Mouse (Mus musculus) left cerebral cortex, postnatal 10 days (tissue): ENCODE measurements around the gene Ppp1r18. TPM values are rescaled to one million over a fixed set of nuclear protein-coding genes. Genes with fewer than 3 reads are reported as not detected.

Experiments
- DNase-seq, 2 experiments: peaks; one replicate each; pipeline ENCODE4 v3.0.0; 2021 to 2022; ENCODE audit warnings: low spot score in 2 of 2, mixed read lengths in 1 of 2; ENCODE audit errors: extremely low spot score in 1 of 2
- intact Hi-C: fragments of 180-260 bp; cut with DNase I; formaldehyde crosslinking; loops from one replicate; pipeline ENCODE4 v1.15.1; 2025
- total RNA-seq, 2 experiments: library from RNA; stranded (reverse); gene quantifications; 2 replicates each; pipeline ENCODE4 v1.2.3; 2021

The Ppp1r18 gene
- total RNA-seq, 2 experiments from 2014 or later: 20.6 to 23.6 TPM

DNA sequence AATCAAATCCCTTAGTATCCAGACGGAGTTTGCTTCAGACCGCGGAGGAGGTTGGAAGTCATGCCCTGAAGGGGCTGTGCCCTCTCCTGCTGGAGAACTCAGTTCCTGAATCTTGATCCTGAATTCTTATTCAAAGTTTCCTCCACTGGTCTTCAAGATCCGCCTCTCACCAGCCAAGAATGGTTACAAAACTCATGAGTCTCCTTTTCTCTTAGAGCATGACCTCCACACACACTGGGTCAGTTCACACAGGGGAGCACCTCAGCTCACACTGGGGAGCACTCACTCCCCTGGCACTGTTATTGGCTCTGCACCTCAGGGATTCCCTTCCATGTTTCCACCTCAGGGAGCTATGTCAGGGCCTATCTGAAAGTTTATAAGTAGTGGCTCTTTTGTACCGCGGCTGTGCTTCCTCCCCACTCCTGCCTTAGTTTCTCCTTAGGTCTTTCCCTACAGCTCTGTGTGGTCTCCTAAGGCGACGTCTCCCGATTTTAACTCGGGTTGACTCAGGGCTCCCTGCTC, 500 bp upstream of the Ppp1r18 start:
- intact Hi-C loops: no loop called here

DNA sequence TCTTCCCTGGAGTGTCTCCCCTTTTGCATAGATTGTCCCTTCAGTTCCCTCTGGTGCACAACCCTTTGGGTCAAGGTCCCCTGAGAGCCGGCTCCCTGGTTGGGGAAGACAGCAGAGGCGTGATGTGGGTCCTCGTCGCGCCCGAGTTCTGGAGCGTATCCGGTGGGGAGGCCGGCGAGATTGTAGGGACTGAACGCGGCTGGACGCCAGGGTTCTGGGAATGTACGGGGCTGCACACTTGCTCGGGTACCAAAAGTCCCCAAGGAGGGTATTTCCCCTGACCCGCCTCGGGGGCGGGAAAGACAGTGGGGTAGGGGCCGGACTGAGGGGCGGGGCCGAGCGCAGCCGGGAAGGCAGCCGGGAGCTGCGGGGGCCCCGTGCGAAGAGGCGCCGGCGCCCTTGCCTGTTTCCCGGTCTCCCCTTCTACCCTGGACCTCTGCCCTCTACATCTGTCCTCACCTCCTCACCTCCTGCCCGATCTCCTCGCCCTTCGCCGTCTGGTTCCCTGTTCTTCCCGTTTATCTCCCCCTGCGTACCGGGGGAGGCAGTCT, 963 bp downstream of the Ppp1r18 start:
- intact Hi-C loops: no loop called here
- peak in 1 of 2 experiments; percentile 87 for DNase-seq

More for the DNA sequence above, 500 bp upstream of the Ppp1r18 start:
- DNase-seq: no peak

DNA sequence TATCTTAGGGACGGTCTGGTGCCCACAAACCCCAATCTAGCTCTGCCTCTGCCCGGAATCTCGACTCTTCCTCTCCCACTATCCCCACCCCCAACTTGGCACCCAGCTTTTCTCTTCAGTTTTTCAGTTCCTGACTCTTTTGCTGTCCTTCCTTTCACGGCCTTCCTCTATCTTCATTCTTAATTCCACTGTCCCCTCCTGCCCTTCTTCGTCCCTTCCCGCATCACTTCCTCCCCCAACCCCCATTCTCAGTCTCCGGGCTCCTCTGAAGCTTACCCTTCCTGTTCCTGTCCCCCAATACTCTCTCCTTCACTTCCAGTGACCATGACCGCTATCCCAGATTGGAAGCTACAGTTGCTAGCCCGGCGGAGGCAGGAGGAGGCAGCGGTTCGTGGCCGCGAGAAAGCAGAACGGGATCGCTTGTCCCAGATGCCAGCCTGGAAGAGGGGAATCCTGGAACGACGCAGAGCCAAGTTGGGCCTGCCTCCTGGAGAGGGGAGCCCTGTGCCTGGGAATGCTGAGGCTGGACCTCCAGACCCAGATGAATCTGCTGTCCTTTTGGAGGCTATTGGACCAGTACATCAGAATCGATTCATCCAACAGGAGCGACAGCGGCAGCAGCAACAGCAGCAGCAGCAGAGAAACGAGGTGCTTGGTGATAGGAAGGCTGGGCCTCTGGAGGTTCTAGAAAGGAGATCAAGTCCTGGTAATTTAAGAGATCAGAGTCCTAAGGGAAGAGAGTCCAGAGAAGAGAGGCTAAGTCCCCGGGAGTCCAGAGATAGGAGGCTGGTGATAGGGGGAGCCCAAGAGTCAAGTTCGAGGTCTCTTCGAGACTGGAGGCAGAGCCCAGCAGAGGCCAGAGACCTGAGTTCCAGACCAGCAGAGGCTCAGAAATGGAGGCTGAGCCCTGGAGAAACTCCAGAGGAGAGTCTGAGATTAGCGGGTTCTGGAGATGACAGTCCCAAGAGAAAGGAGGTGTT, 1.8 kb downstream of the Ppp1r18 start:
- DNase-seq: no peak
- intact Hi-C loops: no loop called here

DNA sequence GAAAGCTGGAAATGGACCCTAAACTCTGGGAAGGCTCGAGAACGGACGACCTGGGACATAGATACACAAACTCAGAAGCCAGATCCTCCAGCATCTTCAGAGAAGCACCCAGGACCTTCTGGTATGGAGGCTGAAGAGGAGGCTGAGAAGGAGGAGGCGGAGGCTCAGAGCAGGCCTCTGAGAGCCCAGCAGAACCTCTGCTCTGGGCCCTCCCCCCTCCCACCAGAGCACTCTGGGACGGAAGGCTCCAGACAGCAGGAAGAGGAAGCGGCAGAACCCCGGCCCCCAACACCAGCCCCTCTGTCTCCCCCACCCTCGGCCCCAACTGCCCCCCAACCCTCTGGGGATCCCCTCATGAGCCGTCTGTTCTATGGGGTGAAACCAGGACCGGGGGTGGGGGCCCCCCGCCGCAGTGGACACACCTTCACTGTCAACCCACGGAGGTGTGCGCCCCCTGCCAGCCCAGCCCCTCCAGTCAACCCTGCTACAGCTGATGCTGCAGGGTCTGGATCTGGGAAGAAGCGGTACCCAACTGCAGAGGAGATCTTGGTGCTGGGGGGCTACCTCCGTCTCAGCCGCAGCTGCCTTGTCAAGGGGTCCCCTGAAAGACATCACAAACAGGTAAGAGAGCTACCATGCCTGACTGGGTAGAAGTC, 2.9 kb downstream of the Ppp1r18 start:
- intact Hi-C loops: no loop called here
- DNase-seq: peak in 1 of 2 experiments; percentile 68

DNA sequence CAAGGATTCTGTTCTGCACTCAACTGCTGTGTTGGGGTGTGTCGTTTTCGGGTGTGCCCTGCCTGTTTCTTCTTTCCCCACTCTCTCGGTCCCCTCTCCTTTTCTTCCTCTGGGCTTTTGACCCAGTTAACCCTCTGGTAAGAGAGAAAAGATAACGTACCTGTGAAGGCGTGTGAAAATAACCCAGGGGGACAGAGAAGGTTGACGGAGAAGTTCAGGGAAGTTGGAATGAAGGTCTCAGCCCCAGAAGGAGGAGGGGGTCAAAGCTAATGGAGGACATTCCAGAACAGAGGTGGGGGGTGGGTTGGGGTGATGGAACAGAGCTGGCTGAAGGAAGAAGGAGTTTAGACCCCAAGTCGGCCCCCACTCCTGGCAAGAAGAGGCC, 3.6 kb downstream of the Ppp1r18 start:
- DNase-seq: no peak
- intact Hi-C loops: no loop called here

DNA sequence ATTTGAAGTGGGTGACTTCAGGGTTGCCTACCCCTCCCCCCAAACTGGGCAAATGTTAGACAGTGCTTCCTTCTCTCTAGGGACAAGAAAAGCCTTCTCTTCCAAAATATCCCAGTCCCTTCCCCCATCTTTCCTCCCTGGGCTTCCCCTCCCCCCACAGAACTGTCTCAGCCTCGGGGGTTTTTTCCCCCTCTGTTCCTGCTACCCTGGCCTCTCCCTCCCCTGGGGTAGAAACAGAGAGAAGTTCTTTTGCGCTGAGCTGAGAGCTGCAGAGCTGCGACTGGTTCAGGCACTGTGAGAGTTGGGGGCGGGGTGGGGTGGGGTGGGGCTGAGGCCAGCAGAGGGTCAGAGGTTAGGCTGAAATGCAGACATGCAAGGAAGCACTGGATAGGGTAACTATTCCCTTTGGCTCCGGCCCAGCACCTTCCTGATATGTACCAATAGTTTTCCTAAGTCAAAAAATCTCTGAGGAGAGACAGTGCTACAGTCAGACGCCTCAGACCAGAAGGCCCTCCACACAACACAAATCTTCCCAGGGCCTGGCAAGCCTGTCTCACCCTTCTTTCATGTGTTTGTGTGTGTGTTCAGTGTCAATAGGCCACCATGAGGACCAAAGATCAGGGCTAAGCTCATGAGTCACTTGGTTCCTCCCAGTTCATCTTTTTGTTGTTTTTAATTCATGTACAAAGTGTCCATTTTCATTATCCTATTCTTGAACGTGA, 4.1 kb downstream of the Ppp1r18 start:
- DNase-seq: peak in 1 of 2 experiments; percentile 73
- intact Hi-C loops: loop anchor here (5.0 kb wide), 1 partner anchor 127 kb away; no protein-coding TSS in a partner anchor

DNA sequence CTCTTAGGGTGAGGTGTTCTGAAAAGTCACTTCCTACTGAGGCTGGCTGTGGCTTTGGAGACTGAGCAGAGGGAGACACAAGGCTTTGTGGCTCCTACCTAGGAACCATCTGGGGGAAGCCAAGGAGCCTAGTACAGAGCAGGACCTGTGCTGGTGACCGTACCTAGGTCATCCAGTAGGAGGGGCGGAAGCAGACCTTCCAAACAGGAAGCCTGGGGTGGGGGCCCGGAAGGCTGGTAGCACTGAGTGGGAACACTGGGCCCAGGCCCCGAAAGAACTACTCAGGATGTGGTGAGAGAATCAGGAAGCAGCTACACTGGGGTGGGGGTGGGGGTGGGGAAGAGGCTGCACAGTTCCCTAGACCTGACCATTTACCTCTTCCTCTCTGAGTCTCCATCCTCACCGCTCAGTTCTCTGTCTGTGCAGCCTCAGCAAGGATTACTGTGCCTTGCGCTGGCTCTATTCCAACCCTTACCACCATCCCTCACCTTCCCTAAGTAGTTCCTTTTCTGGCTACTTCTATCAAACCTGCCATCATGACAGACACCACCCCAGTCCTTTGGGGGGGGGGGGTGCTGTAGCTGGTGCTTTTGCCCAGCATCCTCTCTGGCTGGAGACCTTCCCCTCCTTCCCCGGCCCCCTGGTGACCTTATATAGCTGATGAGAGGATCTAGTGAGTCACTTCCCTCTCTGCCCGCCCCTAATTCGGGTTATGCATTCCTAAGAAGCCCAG, 4.9 kb downstream of the Ppp1r18 start:
- intact Hi-C loops: loop anchor here (5.0 kb wide), 1 partner anchor 128 kb away; no protein-coding TSS in a partner anchor
- peak; percentile 51 to 87 for DNase-seq

DNA sequence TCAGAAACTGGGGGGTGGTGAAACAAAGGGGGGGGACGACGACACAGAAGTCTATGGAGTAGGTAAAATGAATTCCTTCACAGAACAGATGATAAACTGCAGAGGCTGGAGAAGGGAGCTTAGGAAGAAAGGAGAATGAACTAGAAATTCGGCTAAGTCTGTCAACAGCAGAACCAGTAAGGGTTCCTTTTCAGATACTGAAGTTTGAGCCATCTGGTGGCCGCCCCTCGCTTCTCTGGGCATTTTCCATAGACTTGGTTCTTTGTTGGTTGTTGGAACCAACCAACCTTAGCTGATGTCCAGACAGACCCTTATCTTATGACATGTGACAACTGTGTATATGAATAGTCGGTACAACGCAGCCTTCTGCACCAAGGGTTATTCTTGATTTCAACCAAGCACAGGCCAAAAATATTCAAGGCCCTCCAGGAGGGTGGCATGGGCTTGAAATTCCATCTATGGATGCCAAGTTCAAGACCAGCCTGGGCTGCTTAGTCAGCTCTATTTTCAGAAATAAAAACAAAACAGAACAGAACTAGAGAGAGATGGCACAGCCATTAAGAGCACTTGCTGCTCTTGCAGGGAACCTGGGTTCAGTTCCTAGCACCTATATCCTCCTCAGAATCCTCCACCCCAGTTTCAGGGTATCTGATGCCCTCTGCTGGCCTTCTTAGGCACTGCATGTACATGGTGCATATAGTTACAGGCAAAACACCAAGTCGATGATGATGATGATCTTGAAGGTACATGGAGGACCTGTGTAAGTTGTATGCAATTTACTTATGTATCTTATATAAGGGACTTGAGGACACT, 5.7 kb downstream of the Ppp1r18 start:
- intact Hi-C loops: loop anchor here (5.0 kb wide), 1 partner anchor 129 kb away; no protein-coding TSS in a partner anchor
- no peak for DNase-seq

DNA sequence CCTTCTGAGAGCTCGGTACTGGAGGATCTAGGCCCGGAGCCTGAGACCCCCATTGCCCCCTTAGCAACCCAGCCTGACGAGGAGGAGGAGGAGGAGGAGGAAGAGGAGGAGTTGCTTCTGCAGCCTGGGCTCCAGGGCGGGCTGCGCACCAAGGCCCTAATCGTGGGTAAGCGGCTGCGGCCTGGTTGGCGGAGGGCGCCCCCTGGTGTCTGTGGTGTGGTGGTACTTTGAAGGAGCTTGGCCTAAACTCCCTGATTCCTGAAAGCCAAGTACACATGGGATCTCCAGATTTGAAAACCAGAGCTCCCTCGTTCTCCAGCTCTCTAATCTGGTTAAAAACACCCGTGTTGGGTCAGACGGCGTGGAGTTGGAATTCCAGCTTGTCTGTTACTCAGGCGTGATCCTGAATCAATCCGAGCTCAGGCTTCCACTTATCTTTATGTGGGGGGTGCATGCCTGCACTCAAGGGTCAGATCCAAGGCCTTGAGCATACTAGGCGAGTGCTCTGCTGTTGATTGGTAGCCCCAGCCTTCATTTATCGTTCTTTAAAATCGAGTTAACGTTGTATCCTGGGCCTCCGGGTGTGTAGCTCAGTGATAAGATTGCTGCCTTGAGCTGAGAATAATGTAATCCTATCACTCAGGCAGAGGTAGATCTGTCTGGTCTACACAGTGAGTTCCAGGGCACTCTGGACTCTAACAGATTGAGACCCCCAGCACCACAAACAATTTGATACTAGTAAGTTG, 8.6 kb downstream of the Ppp1r18 start:
- intact Hi-C loops: loop anchor here (2.0 to 5.0 kb wide), 2 partner anchors 37 to 132 kb away; no protein-coding TSS in a partner anchor
- DNase-seq: peak; percentile 75 to 92

DNA sequence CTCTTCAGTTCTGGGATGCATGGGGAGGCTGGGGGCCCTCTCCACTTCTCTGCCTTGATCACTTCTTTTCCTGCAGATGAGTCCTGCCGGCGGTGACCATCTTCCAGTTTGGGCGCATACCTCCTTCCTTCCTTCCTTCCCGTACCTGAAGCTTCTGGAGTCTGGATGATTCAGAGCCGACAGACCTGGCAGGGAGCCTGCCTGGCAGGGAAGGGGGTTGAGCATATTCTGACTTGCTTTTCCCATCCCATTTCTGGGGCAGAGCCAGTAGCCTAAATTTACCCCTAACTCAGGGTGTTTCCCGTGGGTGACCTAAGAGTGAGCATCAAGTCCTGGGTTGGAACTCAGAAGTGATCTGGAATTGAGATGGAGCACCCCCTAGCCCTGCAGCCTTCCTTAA, 9.3 kb downstream of the Ppp1r18 start:
- intact Hi-C loops: loop anchor here (5.0 kb wide), 1 partner anchor 132 kb away; no protein-coding TSS in a partner anchor

DNA sequence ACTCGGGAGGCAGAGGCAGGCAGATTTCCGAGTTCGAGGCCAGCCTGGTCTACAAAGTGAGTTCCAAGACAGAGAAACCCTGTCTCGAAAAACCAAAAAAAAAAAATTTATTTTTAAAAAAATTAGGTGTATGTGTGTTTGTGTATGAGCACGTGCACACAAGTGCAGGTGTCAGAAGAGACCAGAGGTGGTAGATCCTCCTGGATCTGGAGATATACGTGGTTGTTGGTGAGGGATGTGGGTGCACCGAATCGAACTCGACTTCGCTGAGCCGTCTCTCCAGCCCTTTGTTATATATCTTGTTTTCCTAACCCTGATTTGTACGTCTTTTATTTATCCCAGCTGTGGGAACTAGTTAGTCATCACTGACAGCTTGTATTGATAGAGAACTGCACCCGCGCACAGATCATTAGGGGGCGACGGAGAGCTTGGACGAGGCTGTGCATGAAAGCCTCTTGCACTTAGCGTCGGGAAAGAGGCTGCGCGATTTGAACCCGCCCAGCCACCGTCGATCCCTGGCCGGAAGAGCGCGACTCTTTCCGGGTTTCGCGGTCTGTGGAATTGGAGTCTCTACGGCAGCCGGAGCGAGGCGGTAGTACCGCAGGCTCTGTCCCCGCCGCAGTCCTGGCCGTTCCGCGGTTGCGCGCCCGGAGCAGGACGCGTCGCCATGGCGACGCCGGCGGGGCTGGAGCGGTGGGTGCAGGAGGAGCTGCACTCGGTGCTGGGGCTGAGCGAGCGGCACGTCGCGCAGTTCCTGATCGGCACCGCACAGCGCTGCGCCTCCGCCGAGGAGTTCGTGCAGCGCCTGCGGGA, 14.1 kb downstream of the Ppp1r18 start, which contains the start of gene Dhx16:
Dhx16 (plus strand) TSS at position 575 of the 813 bp plus-strand sequence.
- peak; percentile 94 to 97 for DNase-seq
- intact Hi-C loops: no loop called here

More for the DNA sequence above, 9.3 kb downstream of the Ppp1r18 start:
- peak in 1 of 2 experiments; percentile 61 for DNase-seq

DNA sequence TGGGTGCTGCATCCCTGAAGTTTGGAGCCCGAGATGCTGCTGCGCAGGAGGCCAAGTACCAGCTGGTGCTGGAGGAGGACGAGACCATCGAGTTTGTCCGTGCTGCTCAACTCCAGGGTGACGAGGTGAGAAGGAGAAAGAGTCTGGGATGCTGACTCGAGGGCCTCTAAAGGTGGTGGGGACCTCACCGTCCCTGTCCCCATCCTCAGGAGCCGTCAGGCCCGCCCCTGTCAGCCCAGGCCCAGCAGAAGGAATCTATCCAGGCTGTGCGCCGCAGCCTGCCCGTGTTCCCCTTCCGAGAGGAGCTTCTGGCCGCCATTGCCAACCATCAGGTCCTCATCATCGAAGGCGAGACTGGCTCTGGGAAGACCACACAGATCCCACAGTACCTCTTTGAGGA, 17.5 kb downstream of the Ppp1r18 start:
- intact Hi-C loops: no loop called here
- no peak for DNase-seq

DNA sequence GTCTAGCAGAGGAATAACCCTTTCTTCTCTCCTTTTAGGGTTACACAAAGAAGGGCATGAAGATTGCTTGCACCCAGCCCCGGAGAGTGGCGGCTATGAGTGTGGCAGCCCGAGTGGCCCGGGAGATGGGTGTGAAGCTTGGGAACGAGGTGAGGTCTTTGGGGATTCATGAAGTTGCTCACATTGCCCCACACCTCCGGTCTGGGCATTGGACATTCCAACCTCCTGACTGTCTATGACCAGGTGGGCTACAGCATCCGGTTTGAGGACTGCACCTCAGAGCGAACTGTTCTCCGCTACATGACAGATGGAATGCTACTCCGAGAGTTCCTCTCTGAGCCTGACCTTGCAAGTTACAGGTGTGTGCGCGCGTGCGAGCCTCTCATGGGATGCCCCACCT, 18.4 kb downstream of the Ppp1r18 start:
- DNase-seq: no peak
- intact Hi-C loops: no loop called here

DNA sequence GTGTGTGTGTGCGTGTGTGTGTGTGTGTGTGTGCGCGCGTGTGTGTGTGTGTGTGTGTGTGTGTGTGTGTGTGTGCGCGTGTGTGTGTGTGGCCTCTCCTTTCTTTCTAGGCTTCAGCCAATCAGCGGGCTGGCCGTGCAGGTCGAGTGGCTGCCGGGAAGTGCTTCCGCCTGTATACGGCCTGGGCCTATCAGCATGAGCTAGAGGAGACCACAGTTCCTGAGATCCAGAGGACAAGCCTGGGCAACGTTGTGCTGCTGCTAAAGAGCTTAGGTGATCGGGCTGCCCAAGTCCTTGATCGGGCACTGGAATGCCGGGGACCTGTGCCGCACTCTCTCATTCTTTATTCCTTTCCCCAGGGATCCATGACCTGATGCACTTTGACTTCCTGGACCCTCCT, 22.3 kb downstream of the Ppp1r18 start:
- intact Hi-C loops: no loop called here
- DNase-seq: no peak

DNA sequence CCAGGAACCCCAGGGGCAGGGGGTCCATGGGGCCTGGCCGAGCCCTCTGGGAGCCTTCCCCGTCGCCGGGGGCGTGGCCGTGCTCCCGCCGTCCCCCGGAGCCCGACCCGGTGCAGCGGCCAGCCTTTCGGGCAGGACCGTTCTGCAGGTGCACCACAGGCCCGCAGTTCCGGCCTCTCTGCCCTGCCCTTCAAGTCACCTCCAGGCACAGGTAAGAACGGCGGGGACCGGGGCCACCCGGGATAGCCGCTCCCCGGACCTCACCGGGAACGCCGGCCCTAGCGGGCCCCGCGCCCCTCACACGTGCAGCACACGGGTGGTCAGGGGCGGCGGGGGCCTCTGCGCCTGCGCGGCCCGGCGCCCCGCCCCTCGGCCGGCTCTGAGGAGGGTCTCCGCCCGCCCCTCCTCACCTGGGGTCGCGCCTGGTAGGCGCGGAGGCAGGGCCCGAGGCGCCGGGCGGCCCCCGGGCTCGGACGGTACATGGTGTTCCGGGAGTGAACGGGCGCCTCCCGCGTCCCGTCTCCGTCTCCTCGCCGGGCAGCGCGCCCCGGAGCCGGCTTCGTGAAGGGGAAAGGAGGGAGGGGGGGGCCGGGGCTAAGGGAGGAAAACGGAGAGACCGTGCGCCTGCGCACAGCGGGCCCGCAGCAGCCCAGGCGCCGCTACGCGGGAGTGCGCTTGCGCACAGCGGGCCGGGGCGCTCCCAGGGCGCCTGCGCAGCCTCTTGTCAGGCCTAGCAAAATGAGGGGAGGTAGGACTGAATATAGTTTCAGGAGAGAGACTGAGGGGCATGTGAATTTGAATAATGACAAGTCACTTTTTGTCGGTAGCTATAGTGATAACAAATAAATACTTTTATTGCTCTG, 31.6 kb downstream of the Ppp1r18 start, which contains the start of gene 2310061I04Rik:
2310061I04Rik (minus strand) TSS at position 651 of the 863 bp plus-strand sequence.
- peak; percentile 87 to 93 for DNase-seq
- intact Hi-C loops: no loop called here
